Mouse (Mus musculus) forebrain, embryonic 11.5 days (tissue): ENCODE results near the gene Ctso. TPM values are rescaled to one million over a fixed set of nuclear protein-coding genes. Genes with fewer than 3 reads are reported as not detected.

Source experiments
- ATAC-seq: fragments of 200-750 bp; cut with Nextera tagmentation; replicated peaks from 2 replicates; pipeline ENCODE4 v1.8.0; 2017; ENCODE audit warnings: moderate TSS enrichment; ENCODE audit not compliant: low FRiP score
- DNase-seq: peaks from one replicate; pipeline ENCODE4 v3.0.0-alpha.2; 2017; ENCODE audit warnings: low spot score
- H3K27ac ChIP-seq: fragments of 300-500 bp; sonication (generic); 2 replicates; pipeline ENCODE4 v1.5.1; 2014; ENCODE audit warnings: low read depth, low read length
- H3K27me3 ChIP-seq: fragments of 300-500 bp; sonication (generic); 2 replicates; pipeline ENCODE4 v1.6.1; 2014; ENCODE audit warnings: mild to moderate bottlenecking, low read length, mixed read lengths; ENCODE audit not compliant: control insufficient read depth, insufficient read depth
- H3K36me3 ChIP-seq: fragments of 300-500 bp; sonication (generic); 2 replicates; pipeline ENCODE4 v1.6.1; 2014; ENCODE audit warnings: mild to moderate bottlenecking, low read length, moderate library complexity, mixed read lengths; ENCODE audit not compliant: control insufficient read depth, insufficient read depth
- H3K4me1 ChIP-seq: fragments of 300-500 bp; sonication (generic); replicated peaks from 2 replicates; pipeline ENCODE4 v1.6.1; 2014; ENCODE audit warnings: low read length, mixed read lengths; ENCODE audit not compliant: control insufficient read depth, insufficient read depth
- H3K4me2 ChIP-seq: fragments of 300-500 bp; sonication (generic); 2 replicates; pipeline ENCODE4 v1.6.1; 2014; ENCODE audit warnings: low read depth, mild to moderate bottlenecking, low read length, moderate library complexity, mixed read lengths; ENCODE audit not compliant: severe bottlenecking
- H3K4me3 ChIP-seq: fragments of 300-500 bp; sonication (generic); 2 replicates; pipeline ENCODE4 v1.5.1; 2014; ENCODE audit warnings: low read depth, low read length
- H3K9ac ChIP-seq: fragments of 300-500 bp; sonication (generic); 2 replicates; pipeline ENCODE4 v1.6.1; 2014; ENCODE audit warnings: low read length
- H3K9me3 ChIP-seq: fragments of 300-500 bp; sonication (generic); 2 replicates; pipeline ENCODE4 v1.6.1; 2016; ENCODE audit warnings: low read length, mixed read lengths; ENCODE audit not compliant: control insufficient read depth
- WGBS: fragments of 180-500 bp; shearing (Covaris S2); extraction: QIAGEN DNeasy Blood & Tissue Kit; methylation state at CpG from one replicate; pipeline ENCODE4 v1.1.7; 2014; 5-methylcytosine and 5-hydroxymethylcytosine counted together
- polyA plus RNA-seq: library from polyadenylated mRNA; unstranded; fragments of >200 nt; fragmentation: Nextera tagmentation; extraction: Ambion mirVana; gene quantifications from 2 replicates; pipeline ENCODE4 v1.2.1, GENCODE M21; 2014

The Ctso gene
- polyA plus RNA-seq, 1 experiment from 2014 or later: 5.8 TPM

DNA sequence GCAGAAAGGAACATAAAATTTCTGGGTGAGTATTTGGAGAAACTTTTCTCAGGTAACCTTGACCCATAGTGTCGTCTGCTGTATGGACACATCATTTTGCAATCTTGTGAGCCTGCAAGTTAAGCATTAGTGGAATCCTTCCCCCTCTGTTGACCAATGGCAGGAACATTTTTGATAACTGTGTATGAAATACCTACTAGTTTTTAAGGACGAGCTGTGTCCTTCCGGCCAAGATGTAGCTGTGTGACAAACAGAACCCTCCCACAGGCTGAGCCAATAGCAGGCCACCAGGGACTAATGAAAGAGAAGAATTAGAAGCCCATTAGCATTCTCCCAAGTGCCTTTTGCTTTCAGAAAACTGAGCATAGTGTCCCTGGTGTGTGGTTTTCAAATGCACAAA, 58.1 kb downstream of the Ctso start:
- H3K4me2 ChIP-seq: no peak overlapping the region
- H3K27me3 ChIP-seq: no peaks in the 10 kb centered on the region
- H3K9me3 ChIP-seq: no peaks in the 10 kb centered on the region
- no peaks in the 10 kb centered on the region for H3K36me3 ChIP-seq
- no peak overlapping the region for H3K27ac ChIP-seq
- 72% methylated on average over 3 of the region's 3 CpGs for WGBS
- DNase-seq (no peak), ATAC-seq (no peak)
- no peak overlapping the region for H3K9ac ChIP-seq
- H3K4me1 ChIP-seq: no peaks in the 10 kb centered on the region
- H3K4me3 ChIP-seq: no peak overlapping the region

- Histone ChIP-seq H3K27ac (no peak overlapping the region), H3K4me3 (no peak overlapping the region), H3K36me3 (no peaks in the 10 kb centered on the region), H3K4me2 (no peak overlapping the region), H3K9ac (no peak overlapping the region), H3K27me3 (no peaks in the 10 kb centered on the region), H3K4me1 (no peaks in the 10 kb centered on the region), H3K9me3 (no peaks in the 10 kb centered on the region)
- ATAC-seq (no peak), DNase-seq (no peak)
- WGBS: 44% methylated on average over 4 of the region's 4 CpGs
These were observed 63.0 kb downstream of the Ctso start for GRCm38 (mm10) chr3:81995371-81995770.

DNA sequence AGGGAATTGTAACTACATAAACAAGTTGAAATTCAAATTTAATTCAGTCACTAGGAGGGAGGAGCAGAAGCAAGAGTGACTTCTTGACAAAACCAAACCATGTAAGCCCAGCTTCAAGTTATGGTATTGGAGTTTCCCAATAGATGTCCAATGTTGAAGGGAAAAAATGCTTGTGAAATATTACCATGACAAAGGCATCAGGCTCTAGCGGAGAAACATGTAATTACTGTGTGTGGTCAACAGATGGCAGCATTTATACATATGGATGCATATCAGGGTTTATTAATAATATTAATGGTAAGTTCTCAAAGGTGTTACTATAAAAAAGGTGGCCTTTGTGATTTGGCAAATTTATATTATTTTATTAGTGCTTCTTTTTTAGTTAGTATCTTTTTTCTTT, 63.6 kb downstream of the Ctso start:
- H3K4me3 ChIP-seq: no peak overlapping the region
- H3K27me3 ChIP-seq: no peaks in the 10 kb centered on the region
- 3% methylated on average over 1 of the region's 1 CpGs for WGBS
- no peak for DNase-seq
- H3K36me3 ChIP-seq: no peaks in the 10 kb centered on the region
- no peak overlapping the region for H3K4me2 ChIP-seq
- H3K9me3 ChIP-seq: no peaks in the 10 kb centered on the region
- no peaks in the 10 kb centered on the region for H3K4me1 ChIP-seq
- peak; percentile 68 for ATAC-seq
- H3K27ac ChIP-seq: no peak overlapping the region
- H3K9ac ChIP-seq: no peak overlapping the region

Other genes with a start within 250 kb of the Ctso start
- gene Tdo2, start 43.6 kb downstream of the Ctso start, polyA plus RNA-seq: not detected in 2 replicates
- not detected in 2 replicates for gene Asic5, start 49.7 kb downstream of the Ctso start, polyA plus RNA-seq
- 5.8 and 7.2 TPM in 2 replicates for gene Gucy1b1, start 142.1 kb downstream of the Ctso start, polyA plus RNA-seq
- 2.4 and 2.6 TPM in 2 replicates for gene Gucy1a1, start 213.2 kb downstream of the Ctso start, polyA plus RNA-seq